Mouse (Mus musculus) ovary, adult 18-20 months (tissue): ENCODE measurements around the gene Gm20388.
"Not testable (repeated sequence)": the region's sequence is repeated elsewhere in the genome, so short reads cannot be mapped to it uniquely, and the experiment has no call there.

Source experiments
- DNase-seq: peaks from one replicate; pipeline ENCODE4 v3.0.0; 2022; ENCODE audit warnings: low spot score, mixed read lengths

The Gm20388 gene

GRCm38 (mm10) chr8:120337627-120338026 lies 427.0 kb downstream of the Gm20388 start:
- no peak for DNase-seq

- no peak for DNase-seq
Observed at GRCm38 (mm10) chr8:120338678-120339077, 428.0 kb downstream of the Gm20388 start.

GRCm38 (mm10) chr8:120339743-120340142 lies 429.1 kb downstream of the Gm20388 start:
- peak; percentile 73 for DNase-seq

- DNase-seq, result no peak
Observed at GRCm38 (mm10) chr8:120341124-120341523, 430.5 kb downstream of the Gm20388 start.

- DNase-seq, result no peak
Observed at GRCm38 (mm10) chr8:120342847-120343548, 432.4 kb downstream of the Gm20388 start.

- no peak for DNase-seq
Observed at GRCm38 (mm10) chr8:120343582-120343981, 432.9 kb downstream of the Gm20388 start.

- peak; percentile 53 for DNase-seq
Observed at GRCm38 (mm10) chr8:120344166-120344565, 433.5 kb downstream of the Gm20388 start.

GRCm38 (mm10) chr8:120344583-120344982 lies 433.9 kb downstream of the Gm20388 start:
- DNase-seq, result no peak

- no peak for DNase-seq
Observed at GRCm38 (mm10) chr8:120347734-120348341, 437.2 kb downstream of the Gm20388 start.

GRCm38 (mm10) chr8:120348922-120349321 lies 438.3 kb downstream of the Gm20388 start:
- DNase-seq, result no peak

- DNase-seq, result no peak
Observed at GRCm38 (mm10) chr8:120351332-120352071, 440.9 kb downstream of the Gm20388 start.

- DNase-seq, result no peak
Observed at GRCm38 (mm10) chr8:120352096-120352495, 441.5 kb downstream of the Gm20388 start.

GRCm38 (mm10) chr8:120356067-120356466 lies 445.4 kb downstream of the Gm20388 start:
- no peak for DNase-seq

- no peak for DNase-seq
Observed at GRCm38 (mm10) chr8:120357504-120357903, 446.9 kb downstream of the Gm20388 start.

GRCm38 (mm10) chr8:120361301-120361700 lies 450.7 kb downstream of the Gm20388 start:
- no peak for DNase-seq

- DNase-seq, result no peak
Observed at GRCm38 (mm10) chr8:120363552-120364071, 453.0 kb downstream of the Gm20388 start.

- DNase-seq, result no peak
Observed at GRCm38 (mm10) chr8:120364093-120364725, 453.6 kb downstream of the Gm20388 start.

GRCm38 (mm10) chr8:120366840-120367239 lies 456.2 kb downstream of the Gm20388 start:
- DNase-seq, result no peak

GRCm38 (mm10) chr8:120368191-120368590 lies 457.6 kb downstream of the Gm20388 start:
- DNase-seq, result not testable (repeated sequence)

GRCm38 (mm10) chr8:120368814-120369649 lies 458.4 kb downstream of the Gm20388 start:
- DNase-seq, result peak; percentile 90

GRCm38 (mm10) chr8:120369956-120370355 lies 459.3 kb downstream of the Gm20388 start:
- peak; percentile 26 for DNase-seq
